Mouse (Mus musculus) cerebellum, postnatal 14 days (tissue): ENCODE measurements around the gene Cdk20.

ENCODE experiments used
- DNase-seq, 2 experiments: peaks; one replicate each; pipeline ENCODE4 v3.0.0; 2021; ENCODE audit warnings: mixed read lengths in 2 of 2

The Cdk20 gene

GRCm38 (mm10) chr13:64432017-64432995, at the start of gene Cdk20:
Gene Cdk20, plus strand, starts transcription at chr13:64432314.
- DNase-seq = peak; percentile 89 to 91

DNA sequence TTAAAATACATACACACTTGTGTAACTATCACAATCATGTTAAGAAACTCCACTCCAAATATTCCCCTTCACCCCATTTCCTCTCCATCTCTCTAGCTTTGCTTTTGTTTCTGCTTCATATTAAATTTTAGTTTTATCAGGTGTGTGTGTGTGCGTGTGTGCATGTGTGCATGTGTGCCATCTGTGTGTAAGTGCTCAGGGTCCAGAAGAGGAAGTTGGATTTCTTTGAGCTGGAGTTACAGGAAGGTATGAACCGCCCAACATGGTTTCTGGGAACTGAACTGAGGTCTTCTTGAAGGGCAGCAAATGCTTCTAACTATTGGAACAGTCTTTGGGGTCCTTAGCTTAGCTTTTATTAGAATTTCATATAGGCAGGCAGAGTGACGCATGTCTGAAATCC, 47.2 kb upstream of the Cdk20 start:
- DNase-seq = no peak

DNA sequence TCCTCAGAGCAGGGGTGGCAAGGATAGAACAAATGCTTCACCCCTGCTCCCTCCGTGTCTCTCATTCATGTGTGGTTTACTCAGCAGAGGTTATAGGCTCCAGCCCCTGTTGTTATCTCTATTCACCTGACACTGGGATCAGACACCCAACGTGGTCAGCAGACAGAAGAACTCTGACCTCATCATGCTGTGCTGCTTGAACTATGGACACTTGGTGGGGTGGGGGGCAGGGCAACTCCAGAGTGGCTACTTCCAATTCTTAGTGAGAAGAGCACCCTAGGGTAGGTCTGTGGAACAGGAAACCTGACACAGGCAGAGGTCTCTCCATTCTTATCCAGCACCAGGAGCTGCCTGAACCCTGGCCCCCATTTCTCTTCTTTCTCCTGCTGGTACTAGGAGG, 46.1 kb upstream of the Cdk20 start:
- no peak for DNase-seq

- DNase-seq = no peak
Measured at GRCm38 (mm10) chr13:64388415-64388814, 43.7 kb upstream of the Cdk20 start.

GRCm38 (mm10) chr13:64396979-64397378, 35.1 kb upstream of the Cdk20 start:
- DNase-seq = no peak

GRCm38 (mm10) chr13:64398065-64398464, 34.0 kb upstream of the Cdk20 start:
- no peak for DNase-seq

DNA sequence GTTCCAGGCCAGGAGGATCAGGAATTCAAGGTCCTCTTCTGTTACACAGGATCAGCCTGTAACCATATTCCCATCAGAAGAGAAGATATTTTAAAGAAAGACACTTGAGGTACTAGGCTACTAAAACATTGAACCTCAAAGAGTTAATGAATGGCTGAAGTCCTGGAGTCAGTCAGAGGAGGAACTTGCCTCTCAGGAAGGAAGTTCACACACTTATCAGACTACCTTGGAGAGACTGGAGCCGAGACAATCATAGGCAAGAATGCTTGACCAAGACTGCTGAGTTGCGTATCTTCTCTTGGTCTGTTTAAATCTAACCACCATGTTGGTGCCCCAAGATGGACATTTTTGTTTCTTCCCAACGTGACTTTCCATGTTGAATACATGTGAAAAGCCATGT, 32.2 kb upstream of the Cdk20 start:
- no peak for DNase-seq

DNA sequence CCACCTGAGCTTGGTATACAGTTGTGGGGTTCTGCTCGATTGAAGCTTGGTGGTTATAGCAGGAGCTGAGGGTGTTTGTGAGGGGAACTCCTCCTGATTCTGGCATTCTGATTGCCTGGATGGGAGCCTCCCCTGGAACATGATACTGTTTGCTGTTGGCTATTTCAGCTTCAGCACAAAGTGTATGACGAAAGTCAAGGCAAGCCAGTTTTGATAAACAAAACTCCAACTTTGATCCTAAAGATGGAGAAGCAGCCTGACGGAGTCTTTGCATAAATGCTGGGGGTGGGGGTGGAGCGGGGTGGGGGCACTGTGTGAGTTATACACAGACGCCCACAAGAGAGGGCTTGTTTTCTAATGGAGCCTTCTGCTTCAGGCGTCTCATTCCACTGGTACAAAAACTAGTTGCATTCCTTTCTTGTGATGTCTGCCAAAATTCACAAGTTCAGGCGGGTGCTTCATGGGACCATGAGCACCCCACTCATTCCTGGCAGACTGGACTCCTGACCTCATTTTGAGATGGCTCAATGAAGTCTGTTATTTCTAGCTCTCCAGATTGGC, 31.2 kb upstream of the Cdk20 start:
- no peak for DNase-seq

GRCm38 (mm10) chr13:64402006-64402405, 30.1 kb upstream of the Cdk20 start:
- no peak for DNase-seq

- DNase-seq = no peak
Measured at GRCm38 (mm10) chr13:64402504-64402949, 29.6 kb upstream of the Cdk20 start.

DNA sequence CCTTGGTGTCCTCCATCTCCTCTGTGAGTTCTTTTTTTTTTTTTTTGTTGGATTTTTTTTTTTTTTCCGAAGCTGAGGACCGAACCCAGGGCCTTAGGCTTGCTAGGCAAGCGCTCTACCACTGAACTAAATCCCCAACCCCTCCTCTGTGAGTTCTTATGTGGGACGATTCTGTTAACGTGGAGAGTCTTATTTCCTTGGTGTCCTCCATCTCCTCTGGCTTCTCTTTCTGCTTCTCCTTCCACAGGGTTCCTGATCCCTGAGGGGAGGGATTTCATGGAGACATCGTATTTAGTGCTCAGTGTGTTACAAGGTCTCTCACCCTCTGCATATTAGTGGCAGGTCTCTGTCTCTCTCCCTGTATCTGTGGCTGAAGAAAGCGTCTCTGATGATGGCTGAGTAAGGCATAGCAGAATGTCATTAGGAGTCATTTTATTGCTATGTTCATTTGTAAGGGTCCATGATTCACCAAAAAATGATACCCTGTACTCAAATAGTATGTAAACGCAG, 29.1 kb upstream of the Cdk20 start:
- DNase-seq = no peak

DNA sequence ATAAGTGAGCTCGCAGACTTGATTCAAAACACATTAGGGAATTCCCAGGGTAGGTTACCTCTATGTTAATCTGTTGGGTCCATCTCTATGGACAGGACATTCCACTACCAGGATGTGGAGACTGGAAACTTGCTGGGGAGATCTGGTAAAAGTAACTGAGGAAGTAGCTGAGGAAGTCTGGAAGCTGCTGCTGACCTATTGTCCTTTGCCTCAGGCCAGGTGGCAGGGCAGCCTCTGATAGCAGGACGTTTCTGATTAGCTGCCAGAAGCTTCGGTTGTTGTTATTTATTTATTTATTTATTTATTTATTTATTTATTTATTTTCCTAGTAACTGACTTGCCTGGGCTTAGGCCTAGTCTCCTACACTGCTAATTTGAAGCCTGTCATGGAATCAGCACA, 28.6 kb upstream of the Cdk20 start:
- no peak for DNase-seq

GRCm38 (mm10) chr13:64405550-64405949, 26.6 kb upstream of the Cdk20 start:
- DNase-seq = peak; percentile 20 to 28

DNA sequence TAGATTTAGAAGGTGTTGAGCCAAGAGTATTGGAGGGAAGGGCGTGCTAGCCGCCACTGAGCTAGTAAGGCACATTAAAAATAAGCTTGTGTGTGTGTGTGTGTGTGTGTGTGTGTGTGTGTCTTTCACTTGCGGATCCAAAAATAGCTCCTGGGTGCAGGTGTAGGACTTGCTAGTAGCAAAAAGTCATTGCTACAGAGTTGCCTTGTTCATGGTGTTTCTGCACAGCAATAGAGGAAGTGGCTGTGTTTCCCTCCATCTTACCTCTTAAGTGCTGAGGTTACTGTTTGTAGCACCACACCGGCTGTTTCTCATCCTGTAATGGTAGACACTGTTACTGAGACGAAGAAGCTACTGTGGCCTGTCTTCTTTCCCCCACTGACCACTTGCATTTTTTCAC, 24.1 kb upstream of the Cdk20 start:
- no peak for DNase-seq

- DNase-seq = no peak
Measured at GRCm38 (mm10) chr13:64410604-64411003, 21.5 kb upstream of the Cdk20 start.

DNA sequence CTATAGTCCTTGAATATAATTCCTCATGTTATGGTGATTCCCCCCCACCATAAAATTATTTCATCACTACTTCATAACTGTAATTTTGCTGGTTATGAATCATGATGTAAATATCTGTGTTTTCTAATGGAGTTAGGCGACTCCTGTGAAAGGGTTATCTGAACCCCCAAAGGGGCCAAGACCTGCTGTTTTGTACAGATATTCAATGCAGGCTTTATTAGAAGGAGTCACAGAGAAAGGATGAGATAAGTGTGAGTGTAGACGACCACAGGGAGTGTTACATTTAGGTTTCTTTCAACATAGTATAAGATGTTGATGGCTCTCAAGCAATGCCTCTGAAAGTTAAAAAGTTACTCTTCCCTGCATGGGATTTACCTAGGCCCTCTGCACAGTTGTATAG, 20.8 kb upstream of the Cdk20 start:
- DNase-seq = no peak

DNA sequence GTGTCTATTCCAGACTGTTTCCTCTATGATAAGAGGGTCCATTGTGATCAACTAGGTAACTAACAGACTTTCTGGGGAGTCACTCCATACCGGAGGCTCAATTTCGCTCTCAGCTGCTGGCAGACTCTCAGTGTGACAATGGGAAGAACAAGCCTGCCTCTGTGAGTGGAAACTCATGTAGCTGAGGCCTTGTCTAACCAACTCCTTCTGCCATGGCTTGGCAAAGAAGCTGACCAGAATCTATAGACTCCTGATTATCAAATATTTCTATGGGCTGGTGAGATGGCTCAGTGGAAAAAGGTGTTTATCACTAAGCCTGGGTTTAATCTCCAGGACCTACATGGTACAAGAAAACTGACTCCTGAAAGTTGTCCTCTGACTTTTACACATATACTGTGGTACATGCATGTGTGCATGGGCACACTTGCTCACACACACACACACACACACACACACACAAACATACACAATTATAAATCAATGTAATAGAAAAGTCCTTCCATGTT, 19.3 kb upstream of the Cdk20 start:
- no peak for DNase-seq

- no peak for DNase-seq
Measured at GRCm38 (mm10) chr13:64415659-64416058, 16.5 kb upstream of the Cdk20 start.

DNA sequence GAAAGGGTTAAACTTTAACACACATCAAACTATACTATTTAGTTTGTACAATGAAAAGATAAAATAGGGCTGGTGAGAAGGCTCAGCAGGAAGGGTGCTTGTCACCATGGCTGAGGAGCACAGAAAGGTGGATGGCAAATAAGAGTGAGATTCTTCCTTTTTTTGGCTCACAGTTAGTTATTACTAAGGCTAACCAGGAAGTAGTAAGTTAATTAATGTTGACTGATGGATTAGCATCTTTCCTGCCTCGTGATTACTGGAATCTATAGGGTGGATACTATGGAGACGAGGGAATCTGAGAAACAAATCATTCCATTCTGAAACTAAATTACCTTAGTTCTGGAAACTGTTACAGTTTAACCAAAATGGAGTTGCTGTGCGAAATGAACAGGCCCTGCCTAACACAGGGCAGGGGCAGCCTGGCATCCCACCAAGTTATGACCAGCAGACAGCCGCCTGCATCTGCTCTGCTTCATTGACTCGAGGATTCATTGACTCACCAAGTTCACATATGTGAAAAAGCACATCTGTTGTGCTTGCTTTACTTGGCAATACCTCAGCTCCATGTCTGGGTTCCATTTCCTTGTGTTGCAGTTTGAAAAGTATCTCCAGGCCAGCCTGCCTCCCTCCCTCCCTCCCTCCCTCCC, 15.0 kb upstream of the Cdk20 start:
- no peak for DNase-seq

DNA sequence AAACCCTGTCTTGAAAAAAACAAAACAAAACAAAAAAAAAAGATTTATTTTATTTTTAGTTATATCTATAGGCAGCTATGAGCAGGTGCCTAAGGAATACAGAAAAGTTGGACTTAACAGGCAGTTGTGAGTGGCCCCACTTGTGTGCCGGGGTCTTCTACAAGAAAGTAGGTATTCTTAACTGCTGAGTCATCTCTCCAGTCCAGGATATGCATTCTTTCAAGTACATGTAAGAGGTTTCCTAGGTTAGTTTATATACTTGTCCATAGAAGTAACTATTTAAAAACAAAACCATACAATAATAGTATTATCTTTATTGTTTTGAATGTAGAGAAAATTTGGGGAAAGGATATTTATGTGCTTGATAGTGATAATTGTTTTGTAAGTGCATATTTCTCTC, 11.3 kb upstream of the Cdk20 start:
- DNase-seq = no peak

DNA sequence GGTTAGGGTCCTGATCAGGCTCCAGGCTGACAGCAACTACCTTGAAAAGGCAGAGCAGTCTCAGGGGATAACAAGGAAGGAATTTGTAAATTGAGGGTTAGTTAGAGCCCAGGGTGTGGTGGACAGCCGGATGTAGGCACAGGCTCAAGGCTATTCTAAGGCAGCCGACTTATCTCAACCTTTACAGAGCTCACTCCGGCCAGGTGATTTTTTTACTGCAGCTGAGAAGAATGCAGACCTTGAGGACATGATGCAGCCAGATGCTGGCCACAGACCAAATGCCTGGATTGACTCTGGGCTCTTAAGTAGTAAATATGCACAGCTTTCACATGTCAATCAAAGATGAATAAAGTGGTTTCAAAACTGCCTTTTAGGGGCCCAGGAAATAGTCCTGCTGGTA, 10.7 kb upstream of the Cdk20 start:
- DNase-seq = no peak

- no peak for DNase-seq
Measured at GRCm38 (mm10) chr13:64421952-64422606, 10.0 kb upstream of the Cdk20 start.

GRCm38 (mm10) chr13:64422607-64422957, 9.5 kb upstream of the Cdk20 start:
- no peak for DNase-seq
